Mouse (Mus musculus): ENCODE data around the gene Nos1.
A peak's percentile ranks its signal among the peaks of the same experiment; 100 is the strongest.

The Nos1 gene

GRCm38 (mm10) chr5:117997434-117997970, 216.7 kb downstream of the Nos1 start:
- no peak for DNase-seq (ENCODE audit: low read depth, low spot score)

- no peak for DNase-seq (ENCODE audit: low read depth, low spot score)
Measured at GRCm38 (mm10) chr5:117999061-117999460, 218.2 kb downstream of the Nos1 start.

GRCm38 (mm10) chr5:117999584-117999983, 218.8 kb downstream of the Nos1 start:
- DNase-seq (ENCODE audit: low read depth, low spot score) = no peak

- peak; percentile 57 for DNase-seq (ENCODE audit: low read depth, low spot score)
Measured at GRCm38 (mm10) chr5:118002059-118002458, 221.2 kb downstream of the Nos1 start.

GRCm38 (mm10) chr5:118004619-118005018, 223.8 kb downstream of the Nos1 start:
- DNase-seq (ENCODE audit: low read depth, low spot score) = peak; percentile 63

- no peak for DNase-seq (ENCODE audit: low read depth, low spot score)
Measured at GRCm38 (mm10) chr5:118005728-118006127, 224.9 kb downstream of the Nos1 start.

GRCm38 (mm10) chr5:118008344-118008743, 227.5 kb downstream of the Nos1 start:
- DNase-seq (ENCODE audit: low read depth, low spot score) = no peak
